Mouse (Mus musculus) adipocyte (in vitro differentiated cells): ENCODE data around the gene Fbln1.
"Not testable (repeated sequence)": the region's sequence is repeated elsewhere in the genome, so short reads cannot be mapped to it uniquely, and the experiment has no call there.

Source experiments
- DNase-seq: peaks from one replicate; pipeline ENCODE4 v3.0.0-alpha.2; 2016; ENCODE audit warnings: low spot score

Gene Fbln1

DNA sequence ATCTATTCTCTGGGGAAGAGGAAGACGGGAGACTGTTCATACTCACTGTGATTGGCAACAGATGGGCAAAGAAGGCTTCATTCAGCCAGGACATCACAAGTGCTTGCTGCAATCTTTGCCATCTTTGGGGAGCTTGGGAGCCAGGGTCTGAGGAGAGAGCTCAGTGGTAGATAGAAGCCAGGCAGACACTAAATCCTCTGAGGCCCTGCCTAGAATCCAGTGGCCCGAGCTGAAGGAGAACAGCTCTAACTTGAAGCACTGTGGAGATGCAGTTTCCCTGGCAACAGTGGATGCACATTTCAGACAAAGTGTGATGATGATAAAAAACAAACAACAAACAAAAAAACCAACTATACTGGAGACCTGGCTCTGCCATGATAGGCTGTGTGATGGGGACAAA, 90.2 kb downstream of the Fbln1 start:
- no peak for DNase-seq

DNA sequence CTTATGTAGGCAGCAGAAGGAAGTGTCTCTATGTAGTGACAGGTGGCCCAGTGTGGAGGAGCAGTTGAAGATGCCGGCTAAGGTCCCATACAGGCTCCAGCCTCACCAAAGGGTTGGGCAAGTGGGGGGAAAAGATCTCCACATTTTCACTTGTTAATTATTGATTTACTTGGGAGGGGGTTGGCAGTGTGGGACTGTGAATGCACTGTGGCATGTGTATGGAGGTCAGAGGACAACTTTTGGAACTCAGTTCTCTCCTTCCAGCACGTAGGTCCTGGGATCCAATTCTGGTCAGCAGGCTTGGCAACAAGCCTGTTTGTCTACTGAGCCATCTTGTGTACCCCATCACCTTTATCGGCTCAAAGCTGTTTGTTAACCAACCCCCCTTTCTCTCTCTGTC, 90.8 kb downstream of the Fbln1 start:
- DNase-seq, result no peak

GRCm38 (mm10) chr15:85298167-85298781, 92.5 kb downstream of the Fbln1 start:
- DNase-seq, result no peak

GRCm38 (mm10) chr15:85298946-85299345, 93.2 kb downstream of the Fbln1 start:
- no peak for DNase-seq

DNA sequence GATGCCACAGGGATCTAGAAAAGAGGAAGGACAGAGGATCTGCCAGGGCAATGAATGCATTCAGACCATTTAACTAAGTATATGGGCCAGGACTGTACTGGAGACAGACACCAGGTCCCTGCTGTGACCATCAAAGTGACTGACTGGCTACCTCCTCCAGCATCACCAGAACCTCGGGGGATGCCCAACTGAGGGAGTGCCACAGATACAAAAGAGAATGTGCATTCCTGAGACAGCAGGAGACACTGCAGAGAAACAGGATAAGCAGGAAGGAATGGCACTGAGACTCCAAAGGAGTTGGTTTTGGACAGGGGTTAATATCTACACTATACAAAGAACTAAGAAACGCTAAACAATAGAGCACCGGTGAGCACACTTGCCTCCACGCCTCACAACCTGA, 97.5 kb downstream of the Fbln1 start:
- DNase-seq, result no peak

DNA sequence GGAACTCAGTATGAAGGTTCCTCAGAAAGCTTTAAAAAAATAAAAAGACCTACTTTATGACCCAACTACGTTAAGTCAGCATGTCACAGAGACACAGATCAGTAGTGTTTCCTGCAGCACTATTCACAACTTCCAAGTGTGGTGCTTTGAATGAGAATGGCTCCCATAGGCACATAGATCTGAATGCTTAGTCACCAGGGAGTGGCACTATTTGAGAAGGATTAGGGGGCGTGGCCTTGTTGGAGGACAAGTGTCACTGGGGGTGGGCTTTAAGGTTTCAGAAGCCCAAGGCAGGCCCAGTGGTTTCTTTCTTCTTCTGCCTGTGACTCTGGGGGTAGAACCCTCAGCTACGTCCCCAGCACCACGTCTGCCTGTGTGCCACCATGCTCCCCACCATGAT, 98.2 kb downstream of the Fbln1 start:
- no peak for DNase-seq

GRCm38 (mm10) chr15:85307061-85307660, 101.4 kb downstream of the Fbln1 start:
- DNase-seq, result no peak

DNA sequence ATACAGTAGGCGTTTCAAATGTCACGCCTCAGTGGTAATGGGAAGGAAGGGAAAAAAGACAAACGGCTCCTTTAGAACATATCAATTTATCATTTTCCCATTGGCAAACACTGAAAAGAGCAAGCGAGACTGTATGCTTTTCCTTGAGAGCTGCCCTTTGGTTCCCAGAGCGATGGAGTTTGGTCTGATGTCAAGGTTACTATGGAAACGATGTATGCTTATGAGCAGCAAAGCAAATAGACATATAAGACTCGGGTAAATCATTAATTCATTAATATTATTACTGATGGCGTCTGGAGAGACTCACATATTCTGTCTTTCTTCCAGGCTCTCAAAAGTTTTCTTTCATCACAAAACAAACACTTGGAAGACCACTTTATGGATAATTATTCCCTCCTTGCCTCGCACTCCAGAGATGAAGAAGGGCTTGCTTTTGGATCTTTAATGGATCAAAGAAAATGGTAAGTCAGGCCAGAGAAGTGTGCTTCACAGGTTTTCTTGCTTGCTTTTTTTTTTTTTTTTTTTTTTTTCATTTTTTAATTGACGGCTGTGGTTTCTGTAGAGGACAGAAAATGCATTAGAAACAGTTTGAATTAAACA, 105.4 kb downstream of the Fbln1 start:
- no peak for DNase-seq

DNA sequence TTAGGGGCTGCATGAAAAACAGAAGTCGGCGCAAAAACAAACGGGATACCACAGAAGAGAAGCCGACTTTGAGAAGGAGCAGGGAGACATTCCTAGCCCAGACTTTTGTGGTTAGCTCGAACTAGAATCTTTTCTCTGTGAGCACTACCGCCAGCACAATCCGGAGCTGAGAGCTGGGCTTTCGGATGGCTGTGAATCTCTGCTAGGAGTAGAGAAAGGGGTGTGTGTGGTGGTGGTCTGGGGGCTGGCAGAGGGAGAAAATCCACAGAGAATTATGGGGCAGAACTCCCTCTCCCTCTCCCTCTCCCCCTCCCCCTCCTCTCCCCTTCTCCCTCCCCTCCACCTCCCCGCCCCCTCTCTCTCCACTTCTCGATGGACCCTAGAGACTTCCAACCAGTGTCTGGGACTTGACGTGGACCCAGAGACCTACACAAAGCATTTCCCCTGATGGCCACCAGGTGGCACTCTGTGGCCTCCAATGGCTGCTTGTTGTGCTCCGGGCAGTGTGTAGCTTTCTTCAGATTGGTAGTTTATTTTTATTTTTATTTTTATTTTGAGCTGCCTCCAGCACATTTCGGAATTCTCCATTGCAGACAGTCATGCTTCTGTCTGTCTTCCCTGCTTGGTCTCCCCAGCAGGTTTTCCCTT, 109.8 kb downstream of the Fbln1 start:
- peak; percentile 81 for DNase-seq

DNA sequence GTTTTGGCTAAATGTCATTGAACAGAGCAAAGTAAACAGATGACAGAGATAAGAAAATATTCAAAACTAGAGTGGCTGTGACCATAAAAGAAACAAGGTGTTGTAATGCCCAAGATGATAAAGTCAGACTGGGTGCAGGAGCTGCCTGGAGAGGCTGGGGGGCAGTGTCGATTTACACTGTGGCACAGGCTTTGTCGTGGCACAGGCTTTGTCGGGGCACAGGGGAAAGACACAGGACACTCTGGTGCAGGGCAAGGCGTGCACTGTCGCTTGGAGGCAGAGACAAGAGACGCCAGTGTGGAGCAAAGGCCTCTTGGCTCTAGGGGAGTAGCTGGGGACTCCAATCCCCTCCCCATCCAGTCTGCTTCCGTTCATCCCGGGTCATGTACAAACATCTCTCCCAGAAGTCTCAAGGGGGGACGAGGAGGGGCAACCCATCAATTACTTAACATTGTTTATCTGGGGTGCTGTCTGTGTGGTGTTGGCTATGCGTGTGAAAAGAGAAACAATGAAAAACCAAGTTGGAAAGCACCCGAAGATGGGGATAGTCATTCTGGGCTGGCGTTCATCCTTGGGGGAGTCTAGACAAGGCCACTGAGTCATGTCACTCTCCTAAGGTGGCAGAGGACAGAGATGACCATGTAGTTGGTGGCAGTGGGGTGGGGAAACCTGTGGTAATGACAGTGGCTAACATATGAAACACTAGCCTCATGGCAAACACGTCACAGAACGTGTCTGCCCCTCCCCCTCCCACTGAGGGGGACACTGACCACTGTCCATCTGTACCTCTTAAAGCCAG, 110.8 kb downstream of the Fbln1 start:
- DNase-seq, result no peak

- peak; percentile 47 for DNase-seq
These were observed 114.3 kb downstream of the Fbln1 start for GRCm38 (mm10) chr15:85319924-85320668.

- no peak for DNase-seq
These were observed 117.5 kb downstream of the Fbln1 start for GRCm38 (mm10) chr15:85323214-85323613.

GRCm38 (mm10) chr15:85324426-85324825, 118.7 kb downstream of the Fbln1 start:
- DNase-seq, result no peak

- DNase-seq, result no peak
These were observed 122.1 kb downstream of the Fbln1 start for GRCm38 (mm10) chr15:85327808-85328207.

GRCm38 (mm10) chr15:85328455-85328854, 122.7 kb downstream of the Fbln1 start:
- not testable (repeated sequence) for DNase-seq

- no peak for DNase-seq
These were observed 123.3 kb downstream of the Fbln1 start for GRCm38 (mm10) chr15:85329096-85329495.

DNA sequence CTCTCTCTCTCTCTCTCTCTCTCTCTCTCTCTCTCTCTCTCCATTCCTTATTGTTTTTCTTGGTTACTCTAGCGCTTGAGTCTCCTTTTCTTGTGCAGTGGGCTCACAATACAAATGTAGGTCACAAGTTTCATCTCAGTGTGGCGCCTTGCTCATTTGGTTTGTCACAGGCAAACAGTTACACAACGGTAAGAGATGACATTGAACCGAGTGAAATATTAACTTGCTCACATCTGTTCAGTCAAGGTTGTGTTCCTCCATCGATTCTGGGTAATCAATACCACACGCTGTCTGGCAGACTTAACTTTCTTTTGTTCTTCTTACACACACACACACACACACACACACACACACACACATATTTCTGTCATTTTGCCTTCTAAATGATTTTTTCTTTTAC, 124.3 kb downstream of the Fbln1 start:
- DNase-seq, result no peak

GRCm38 (mm10) chr15:85333511-85333910, 127.8 kb downstream of the Fbln1 start:
- DNase-seq, result not testable (repeated sequence)

DNA sequence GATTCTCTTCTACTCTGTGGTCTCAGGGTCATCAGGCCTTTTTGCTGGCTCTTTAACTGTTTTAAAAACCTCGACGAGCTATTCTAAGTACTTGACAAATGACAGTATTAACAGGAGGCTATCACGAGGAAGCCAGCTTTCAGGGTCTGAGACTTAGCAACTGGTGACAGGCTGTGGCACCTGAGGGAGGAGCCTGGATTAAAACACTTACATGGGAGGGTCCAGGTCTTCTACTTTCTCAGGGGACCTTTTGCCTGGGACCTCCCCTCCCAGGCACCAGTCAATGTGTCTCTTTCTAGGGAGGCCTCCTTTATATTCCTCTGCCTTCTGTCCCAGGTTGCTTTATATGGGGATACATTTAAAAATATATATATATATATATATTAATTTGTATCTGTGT, 128.5 kb downstream of the Fbln1 start:
- DNase-seq, result no peak

DNA sequence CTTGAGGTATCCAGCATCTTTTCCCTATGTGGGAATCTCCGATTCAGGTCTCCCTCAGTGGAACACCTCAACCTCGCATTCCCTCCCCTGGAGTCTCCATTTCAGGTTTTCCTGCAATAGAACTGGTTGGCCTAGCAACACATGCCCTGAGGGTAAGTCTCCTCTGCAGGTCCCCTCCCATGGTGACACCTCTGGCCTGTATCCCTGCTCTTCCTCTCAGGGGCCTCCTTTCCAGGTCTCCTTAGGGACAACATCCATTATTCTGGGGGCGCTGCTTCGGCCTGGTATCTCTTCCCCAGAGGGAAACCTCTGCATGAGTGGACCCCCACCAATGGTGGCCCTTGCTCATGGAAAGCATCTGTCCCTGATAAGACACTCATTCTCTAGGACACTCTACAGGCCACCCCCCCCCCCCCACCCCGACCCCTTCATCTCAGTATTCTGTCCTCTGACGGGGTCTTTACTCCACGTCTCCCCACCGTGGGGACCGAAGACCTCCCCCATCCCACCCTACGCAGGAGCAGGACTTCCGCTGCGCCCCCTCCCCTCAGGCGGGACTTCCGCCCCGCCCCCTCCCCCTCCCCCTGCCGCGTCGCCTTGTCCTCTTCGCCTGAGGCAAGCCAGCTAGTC, 130.0 kb downstream of the Fbln1 start, which contains the start of gene Atxn10:
Gene Atxn10, plus strand, starts transcription at position 575 of the 630 bp plus-strand sequence.
- DNase-seq, result no peak
